Mouse (Mus musculus): ENCODE measurements around the gene Man1a. TPM values are rescaled to one million over a fixed set of nuclear protein-coding genes. Genes with fewer than 3 reads are reported as not detected.

Gene Man1a
- polyA plus RNA-seq, 1 experiment from 2014 or later, result 3.0 TPM

- H3K27ac ChIP-seq (ENCODE audit: low read length), result no peak overlapping the region
- no peaks in the 10 kb centered on the region for H3K36me3 ChIP-seq (ENCODE audit: control insufficient read depth, insufficient read depth, low read length)
- no peaks in the 10 kb centered on the region for H3K4me1 ChIP-seq (replicated peaks; ENCODE audit: control insufficient read depth, insufficient read depth, low read length)
- no peak overlapping the region for H3K9ac ChIP-seq (ENCODE audit: low read length)
- WGBS, result 83% methylated on average over 4 of the region's 4 CpGs
- no peaks in the 10 kb centered on the region for H3K27me3 ChIP-seq (ENCODE audit: control insufficient read depth, insufficient read depth, low read depth, low read length)
- no peak overlapping the region for H3K4me3 ChIP-seq (ENCODE audit: low read length)
- H3K9me3 ChIP-seq (ENCODE audit: control insufficient read depth, low read length), result no peaks in the 10 kb centered on the region
- H3K4me2 ChIP-seq (ENCODE audit: low read depth, low read length), result no peak overlapping the region
- no peak for ATAC-seq (ENCODE audit: low read depth)
These were observed 22.2 kb downstream of the Man1a start for GRCm38 (mm10) chr10:54054188-54054587.

- H3K4me1 ChIP-seq (replicated peaks; ENCODE audit: control insufficient read depth, insufficient read depth, low read length), result no peaks in the 10 kb centered on the region
- WGBS, result 70% methylated on average over 4 of the region's 4 CpGs
- ATAC-seq (ENCODE audit: low read depth), result no peak
These were observed 28.5 kb downstream of the Man1a start for GRCm38 (mm10) chr10:54047885-54048284.

GRCm38 (mm10) chr10:54043358-54043757, 33.1 kb downstream of the Man1a start:
- WGBS, result 76% methylated on average over 3 of the region's 3 CpGs
- Histone ChIP-seq H3K4me3 (ENCODE audit: low read length) (no peak overlapping the region), H3K4me1 (replicated peaks; ENCODE audit: control insufficient read depth, insufficient read depth, low read length) (peaks cover 9% of the 10 kb centered on the region), H3K27me3 (ENCODE audit: control insufficient read depth, insufficient read depth, low read depth, low read length) (no peaks in the 10 kb centered on the region), H3K27ac (ENCODE audit: low read length) (no peak overlapping the region), H3K36me3 (ENCODE audit: control insufficient read depth, insufficient read depth, low read length) (no peaks in the 10 kb centered on the region), H3K9me3 (ENCODE audit: control insufficient read depth, low read length) (no peaks in the 10 kb centered on the region), H3K9ac (ENCODE audit: low read length) (no peak overlapping the region), H3K4me2 (ENCODE audit: low read depth, low read length) (no peak overlapping the region)
- ATAC-seq (ENCODE audit: low read depth), result no peak

More at GRCm38 (mm10) chr10:54047885-54048284, 28.5 kb downstream of the Man1a start:
- Histone ChIP-seq H3K4me3 (ENCODE audit: low read length) (no peak overlapping the region), H3K36me3 (ENCODE audit: control insufficient read depth, insufficient read depth, low read length) (no peaks in the 10 kb centered on the region), H3K9me3 (ENCODE audit: control insufficient read depth, low read length) (no peaks in the 10 kb centered on the region), H3K27ac (ENCODE audit: low read length) (no peak overlapping the region), H3K9ac (ENCODE audit: low read length) (no peak overlapping the region), H3K27me3 (ENCODE audit: control insufficient read depth, insufficient read depth, low read depth, low read length) (no peaks in the 10 kb centered on the region), H3K4me2 (ENCODE audit: low read depth, low read length) (no peak overlapping the region)

- Histone ChIP-seq H3K4me3 (ENCODE audit: low read length) (no peak overlapping the region), H3K36me3 (ENCODE audit: control insufficient read depth, insufficient read depth, low read length) (no peaks in the 10 kb centered on the region), H3K9ac (ENCODE audit: low read length) (no peak overlapping the region), H3K4me2 (ENCODE audit: low read depth, low read length) (no peak overlapping the region), H3K27ac (ENCODE audit: low read length) (no peak overlapping the region), H3K4me1 (replicated peaks; ENCODE audit: control insufficient read depth, insufficient read depth, low read length) (peaks cover 11% of the 10 kb centered on the region), H3K27me3 (ENCODE audit: control insufficient read depth, insufficient read depth, low read depth, low read length) (no peaks in the 10 kb centered on the region), H3K9me3 (ENCODE audit: control insufficient read depth, low read length) (no peaks in the 10 kb centered on the region)
- WGBS, result 70% methylated on average over 7 of the region's 7 CpGs
- ATAC-seq (ENCODE audit: low read depth), result 0 out of 2 replicates have a peak, but pooled peaks have one; percentile 18
These were observed 34.1 kb downstream of the Man1a start for GRCm38 (mm10) chr10:54042212-54042840.

GRCm38 (mm10) chr10:54040261-54041165, 35.9 kb downstream of the Man1a start:
- no peak overlapping the region for H3K4me3 ChIP-seq (ENCODE audit: low read length)
- no peak overlapping the region for H3K4me2 ChIP-seq (ENCODE audit: low read depth, low read length)
- peaks cover 11% of the 10 kb centered on the region for H3K4me1 ChIP-seq (replicated peaks; ENCODE audit: control insufficient read depth, insufficient read depth, low read length)
- ATAC-seq (ENCODE audit: low read depth), result peak; percentile 89
- H3K27ac ChIP-seq (ENCODE audit: low read length), result peak overlapping the region; percentile 70
- WGBS, result 57% methylated on average over 11 of the region's 11 CpGs
- H3K27me3 ChIP-seq (ENCODE audit: control insufficient read depth, insufficient read depth, low read depth, low read length), result no peaks in the 10 kb centered on the region
- H3K36me3 ChIP-seq (ENCODE audit: control insufficient read depth, insufficient read depth, low read length), result no peaks in the 10 kb centered on the region
- no peaks in the 10 kb centered on the region for H3K9me3 ChIP-seq (ENCODE audit: control insufficient read depth, low read length)
- no peak overlapping the region for H3K9ac ChIP-seq (ENCODE audit: low read length)

GRCm38 (mm10) chr10:54039754-54040153, 36.7 kb downstream of the Man1a start:
- Histone ChIP-seq H3K36me3 (ENCODE audit: control insufficient read depth, insufficient read depth, low read length) (no peaks in the 10 kb centered on the region), H3K4me1 (replicated peaks; ENCODE audit: control insufficient read depth, insufficient read depth, low read length) (peaks cover 11% of the 10 kb centered on the region), H3K4me3 (ENCODE audit: low read length) (no peak overlapping the region), H3K27me3 (ENCODE audit: control insufficient read depth, insufficient read depth, low read depth, low read length) (no peaks in the 10 kb centered on the region), H3K9me3 (ENCODE audit: control insufficient read depth, low read length) (no peaks in the 10 kb centered on the region), H3K9ac (ENCODE audit: low read length) (no peak overlapping the region), H3K27ac (ENCODE audit: low read length) (peak overlapping the region; percentile 12; the same call in 1 of the 2 replicates), H3K4me2 (ENCODE audit: low read depth, low read length) (no peak overlapping the region)
- WGBS, result 86% methylated on average over 4 of the region's 4 CpGs
- ATAC-seq (ENCODE audit: low read depth), result no peak; the same call in 1 of the 2 replicates

GRCm38 (mm10) chr10:54038734-54039133, 37.7 kb downstream of the Man1a start:
- Histone ChIP-seq H3K27ac (ENCODE audit: low read length) (no peak overlapping the region), H3K4me3 (ENCODE audit: low read length) (no peak overlapping the region), H3K27me3 (ENCODE audit: control insufficient read depth, insufficient read depth, low read depth, low read length) (no peaks in the 10 kb centered on the region), H3K9me3 (ENCODE audit: control insufficient read depth, low read length) (no peaks in the 10 kb centered on the region), H3K36me3 (ENCODE audit: control insufficient read depth, insufficient read depth, low read length) (no peaks in the 10 kb centered on the region), H3K4me2 (ENCODE audit: low read depth, low read length) (no peak overlapping the region), H3K9ac (ENCODE audit: low read length) (no peak overlapping the region), H3K4me1 (replicated peaks; ENCODE audit: control insufficient read depth, insufficient read depth, low read length) (peaks cover 11% of the 10 kb centered on the region)
- no peak for ATAC-seq (ENCODE audit: low read depth)
- 59% methylated on average over 10 of the region's 10 CpGs for WGBS

- WGBS, result 38% methylated on average over 5 of the region's 5 CpGs
- Histone ChIP-seq H3K9me3 (ENCODE audit: control insufficient read depth, low read length) (no peaks in the 10 kb centered on the region), H3K4me1 (replicated peaks; ENCODE audit: control insufficient read depth, insufficient read depth, low read length) (peaks cover 11% of the 10 kb centered on the region), H3K36me3 (ENCODE audit: control insufficient read depth, insufficient read depth, low read length) (no peaks in the 10 kb centered on the region), H3K4me3 (ENCODE audit: low read length) (no peak overlapping the region), H3K9ac (ENCODE audit: low read length) (no peak overlapping the region), H3K4me2 (ENCODE audit: low read depth, low read length) (no peak overlapping the region), H3K27ac (ENCODE audit: low read length) (no peak overlapping the region), H3K27me3 (ENCODE audit: control insufficient read depth, insufficient read depth, low read depth, low read length) (no peaks in the 10 kb centered on the region)
- ATAC-seq (ENCODE audit: low read depth), result no peak
These were observed 38.2 kb downstream of the Man1a start for GRCm38 (mm10) chr10:54038180-54038579.

- Histone ChIP-seq H3K27me3 (ENCODE audit: control insufficient read depth, insufficient read depth, low read depth, low read length) (no peaks in the 10 kb centered on the region), H3K9ac (ENCODE audit: low read length) (no peak overlapping the region), H3K36me3 (ENCODE audit: control insufficient read depth, insufficient read depth, low read length) (no peaks in the 10 kb centered on the region), H3K27ac (ENCODE audit: low read length) (no peak overlapping the region), H3K4me1 (replicated peaks; ENCODE audit: control insufficient read depth, insufficient read depth, low read length) (peaks cover 12% of the 10 kb centered on the region), H3K9me3 (ENCODE audit: control insufficient read depth, low read length) (no peaks in the 10 kb centered on the region), H3K4me2 (ENCODE audit: low read depth, low read length) (no peak overlapping the region), H3K4me3 (ENCODE audit: low read length) (no peak overlapping the region)
- ATAC-seq (ENCODE audit: low read depth), result no peak
- 63% methylated on average over 10 of the region's 10 CpGs for WGBS
These were observed 38.9 kb downstream of the Man1a start for GRCm38 (mm10) chr10:54037348-54038010.

Measured in lung, embryonic 16.5 days (tissue).